Mouse (Mus musculus) adrenal gland, postnatal 14 days (tissue): ENCODE data around the gene Ptprt. TPM values are rescaled to one million over a fixed set of nuclear protein-coding genes. Genes with fewer than 3 reads are reported as not detected.

Experiments
- DNase-seq: peaks from one replicate; pipeline ENCODE4 v3.0.0; 2021; ENCODE audit warnings: mixed read lengths
- total RNA-seq: library from RNA; stranded (reverse); gene quantifications from 2 replicates; pipeline ENCODE4 v1.2.3, GENCODE M21; 2021

Gene Ptprt
- total RNA-seq, 1 experiment from 2014 or later = 0.89 TPM

DNA sequence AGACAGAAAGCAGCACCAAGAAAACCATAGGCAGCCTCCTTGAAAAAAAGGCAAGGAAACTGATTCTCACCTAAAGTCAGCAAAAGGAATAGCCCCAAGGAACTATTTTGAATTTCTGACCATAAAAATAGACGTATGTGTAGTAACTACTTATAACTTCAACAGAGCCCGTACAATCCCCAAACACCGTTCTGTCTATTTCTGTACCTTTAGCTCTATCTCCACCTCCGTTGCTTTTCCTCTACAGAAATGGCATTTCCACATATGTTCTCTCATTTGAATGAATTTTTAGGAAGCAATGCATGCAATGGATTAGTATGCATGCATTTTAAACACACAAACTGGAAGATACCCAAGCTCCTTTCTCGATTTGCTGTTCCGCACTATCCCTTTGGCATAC lies 715.5 kb downstream of the Ptprt start:
- DNase-seq = no peak

DNA sequence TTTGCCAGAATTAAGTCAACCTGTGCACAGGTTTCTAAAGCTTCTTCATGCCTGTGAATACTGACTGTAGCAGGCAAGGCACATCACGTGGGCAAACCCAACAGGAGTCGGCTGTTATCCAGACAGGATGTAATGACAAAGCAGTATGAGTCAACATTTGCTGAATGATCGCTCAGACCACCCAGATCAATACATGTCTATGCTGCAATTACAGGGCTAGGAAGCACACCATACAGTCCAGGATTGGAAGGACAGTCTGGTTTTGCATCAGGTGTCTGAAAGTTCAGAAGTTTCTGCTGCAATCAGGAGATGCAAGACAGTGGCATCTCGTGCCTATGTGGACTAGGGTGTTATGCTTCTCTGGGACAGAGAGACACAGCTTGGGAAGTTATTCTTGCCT lies 716.3 kb downstream of the Ptprt start:
- no peak for DNase-seq

DNA sequence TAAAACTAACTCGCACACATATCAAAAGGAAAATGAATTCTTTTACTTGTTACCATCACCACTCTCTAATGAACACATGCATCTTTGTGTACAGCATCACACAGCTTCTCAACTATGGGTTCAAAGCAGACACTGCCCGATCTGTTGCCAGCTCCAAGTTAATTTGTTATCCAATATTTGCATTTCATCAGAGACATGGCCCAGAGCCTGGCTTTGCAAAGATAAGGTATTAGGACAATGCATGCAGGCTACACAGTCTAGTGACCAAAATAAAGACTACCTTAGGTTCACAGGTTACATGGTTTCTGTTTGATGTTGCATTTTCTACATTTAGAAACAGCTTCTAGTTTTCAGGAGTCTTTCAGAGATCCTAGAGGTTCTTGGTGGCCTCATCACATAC lies 719.0 kb downstream of the Ptprt start:
- no peak for DNase-seq

DNA sequence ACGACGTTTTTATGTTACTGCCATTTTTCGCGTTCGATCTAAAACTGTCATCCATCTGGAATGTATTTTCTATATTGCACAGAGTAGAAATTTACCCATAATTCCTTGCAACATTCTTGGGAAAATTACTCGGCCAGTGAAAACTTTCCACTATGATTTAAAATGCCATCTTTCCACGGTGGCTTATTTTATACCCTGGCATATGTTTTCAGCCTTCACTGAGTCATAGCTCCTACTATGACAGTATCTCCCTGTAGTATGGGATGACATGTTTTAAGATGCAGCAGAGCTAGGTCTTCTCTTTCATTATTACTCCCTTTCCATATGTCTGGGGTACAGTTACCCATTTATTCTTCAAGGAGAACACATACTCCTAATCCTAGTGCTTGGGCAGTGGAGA lies 753.7 kb downstream of the Ptprt start:
- no peak for DNase-seq

DNA sequence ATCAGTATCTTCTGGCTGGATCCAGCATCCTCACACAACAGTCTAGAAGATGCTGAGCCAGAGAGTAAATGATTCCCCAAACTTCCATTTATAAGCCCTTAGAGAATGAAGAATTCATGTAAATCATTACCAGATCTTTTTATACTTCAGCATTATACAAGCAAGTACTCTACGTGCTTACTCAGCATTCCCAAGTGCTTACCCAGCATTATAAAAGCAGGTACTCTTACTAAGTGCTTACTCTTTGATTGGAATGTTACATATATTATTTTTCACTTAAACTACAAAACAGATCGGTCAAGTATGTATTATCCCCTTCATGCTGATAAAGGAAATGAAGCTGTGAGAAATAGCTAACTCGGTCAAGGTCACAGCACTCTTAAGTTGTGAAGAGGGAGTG lies 758.8 kb downstream of the Ptprt start:
- no peak for DNase-seq

DNA sequence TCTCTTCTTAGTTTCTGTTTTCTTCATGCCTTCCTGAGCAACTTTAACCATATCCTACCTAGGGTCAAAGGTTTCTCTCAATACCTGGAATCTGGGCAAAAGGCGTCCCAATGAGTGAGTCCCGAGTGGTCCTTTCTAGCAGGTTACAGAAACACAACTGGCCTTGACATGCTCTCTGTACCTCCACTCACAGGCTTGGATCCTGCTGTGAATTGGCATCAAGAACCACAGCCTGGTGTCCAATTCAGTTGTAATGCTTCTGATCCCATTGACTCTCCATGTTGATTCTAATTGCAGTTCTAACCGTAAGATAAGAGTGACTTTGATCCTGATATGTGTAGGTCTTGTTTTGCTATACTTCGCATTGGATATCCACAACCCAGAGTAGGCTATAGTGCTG lies 776.5 kb downstream of the Ptprt start:
- DNase-seq = no peak

DNA sequence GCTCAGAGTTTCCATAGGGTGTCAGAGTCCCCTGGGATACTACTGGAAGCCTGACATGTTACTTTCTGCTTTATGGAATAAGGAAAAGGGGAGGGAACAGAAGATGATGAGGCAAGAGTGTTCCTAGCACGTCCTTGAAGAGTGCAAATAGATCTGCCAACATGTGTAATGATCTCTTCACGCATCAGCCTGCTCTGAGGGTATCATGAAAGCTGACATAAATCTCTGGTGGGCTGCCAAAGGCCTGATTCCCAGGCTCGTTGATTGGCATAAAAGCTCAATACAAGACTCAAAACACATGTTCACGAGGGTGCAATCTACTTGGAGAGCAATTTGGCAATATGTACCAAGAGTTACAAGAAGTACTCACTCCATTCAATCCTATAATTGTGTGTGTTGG lies 778.4 kb downstream of the Ptprt start:
- no peak for DNase-seq

DNA sequence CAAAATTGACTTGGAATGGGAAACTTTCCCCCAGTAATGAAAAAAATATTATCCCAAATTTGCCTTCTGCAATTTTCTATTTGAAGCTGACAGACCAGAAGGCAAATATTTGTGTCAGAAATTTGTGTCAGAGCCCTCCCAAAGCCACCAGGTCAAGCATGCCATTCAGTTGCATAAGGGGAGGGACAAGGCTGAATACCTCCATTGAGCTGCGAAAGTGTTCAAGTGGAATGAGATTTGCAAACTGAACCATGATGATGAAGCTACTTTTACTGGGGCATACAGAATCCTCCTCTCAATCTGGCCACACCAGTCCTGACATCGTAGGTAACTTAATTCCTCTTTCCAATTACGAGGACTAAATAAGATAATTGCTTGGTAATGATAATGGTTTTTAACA lies 780.0 kb downstream of the Ptprt start:
- DNase-seq = no peak

DNA sequence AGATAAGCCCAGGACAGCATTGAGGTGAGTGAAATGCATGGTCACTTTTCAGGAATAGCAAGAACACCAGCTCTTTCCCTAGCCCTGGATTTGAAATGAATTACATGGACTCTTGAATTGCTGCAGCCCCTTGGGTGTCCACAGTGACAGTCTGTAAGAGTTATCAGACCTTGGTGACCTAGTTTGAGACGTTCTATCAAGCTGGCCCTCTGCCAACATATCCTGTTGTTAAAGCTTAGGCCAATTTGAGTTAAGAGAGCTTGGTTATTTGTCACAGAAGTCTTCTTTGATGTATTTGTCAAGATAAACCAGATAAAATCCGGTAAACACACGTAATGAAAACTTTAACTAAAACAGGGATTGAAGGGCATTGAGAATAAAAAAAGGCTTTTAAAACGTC lies 795.7 kb downstream of the Ptprt start:
- DNase-seq = peak; percentile 9

DNA sequence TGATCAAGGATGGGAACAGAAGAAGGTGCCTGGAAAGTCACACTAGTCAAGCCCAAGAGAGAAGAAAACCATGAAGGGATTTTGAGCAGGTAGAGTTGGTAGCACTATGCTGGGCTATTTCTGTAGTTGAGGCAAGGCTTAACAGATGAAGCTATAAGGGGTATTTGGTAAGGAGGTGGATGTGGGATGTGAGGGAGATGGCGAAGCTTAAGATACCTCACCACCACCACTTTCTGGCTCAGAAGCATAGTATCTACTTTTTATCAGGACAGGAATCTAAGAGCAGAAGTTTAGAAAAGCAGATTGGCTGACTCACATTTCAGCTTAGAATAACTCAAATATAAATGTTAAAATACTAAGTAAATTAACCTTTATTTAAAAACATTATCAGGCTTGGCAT lies 802.1 kb downstream of the Ptprt start:
- DNase-seq = no peak

DNA sequence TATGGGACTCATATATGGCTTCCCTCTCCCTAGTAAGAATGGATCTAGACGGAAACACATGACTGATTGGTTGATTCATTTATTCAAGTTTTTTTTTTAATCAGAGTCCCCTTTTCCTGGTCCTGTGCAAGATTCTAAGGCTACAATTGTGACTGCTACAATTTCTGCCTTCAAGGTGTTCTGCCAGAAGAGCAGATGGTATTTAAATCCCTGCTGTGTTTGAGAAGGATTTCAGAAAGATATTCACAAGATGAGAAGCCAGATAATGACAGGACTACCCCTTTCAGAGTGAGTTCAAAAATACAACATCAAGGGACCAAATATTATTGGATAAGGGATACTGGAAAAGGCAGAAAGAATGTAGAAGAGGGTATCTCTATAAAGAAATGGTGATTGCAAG lies 802.6 kb downstream of the Ptprt start:
- no peak for DNase-seq

DNA sequence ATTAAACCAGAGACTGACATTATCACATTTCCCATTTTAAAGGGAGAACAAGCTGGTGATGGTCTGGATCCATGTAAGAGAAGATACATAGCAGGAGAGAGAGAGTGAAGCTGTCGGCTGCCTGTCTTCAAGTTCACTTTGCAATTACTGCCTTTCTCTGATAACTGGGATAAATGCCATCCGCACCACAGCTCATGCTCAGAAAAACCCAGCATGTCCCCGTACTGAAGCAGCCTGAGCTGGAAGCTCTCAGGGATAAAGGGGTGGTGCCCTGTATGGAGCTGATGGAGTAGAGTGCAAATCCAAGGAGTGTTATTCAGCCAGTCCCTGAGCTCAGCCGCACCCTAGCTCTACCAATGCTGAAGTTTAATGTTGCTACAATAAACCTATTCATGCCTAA lies 825.9 kb downstream of the Ptprt start:
- no peak for DNase-seq

DNA sequence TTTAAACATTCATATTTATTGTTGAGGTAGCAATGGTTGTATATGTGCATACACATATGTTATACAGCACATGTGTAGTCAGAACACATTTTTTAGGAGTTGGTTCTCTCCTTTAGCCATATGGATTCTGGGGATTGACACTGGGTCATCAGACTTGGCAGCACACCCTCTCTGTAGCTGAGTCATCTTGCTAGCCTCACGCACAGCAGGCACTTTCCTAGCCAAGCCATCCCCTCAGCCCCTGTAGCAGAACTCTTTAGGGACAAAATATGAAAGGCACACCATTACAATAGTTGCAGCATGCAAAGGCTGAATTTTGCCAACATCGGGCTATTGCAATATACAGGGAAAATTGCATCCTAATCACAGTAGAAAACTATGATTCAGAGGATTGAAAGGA lies 827.1 kb downstream of the Ptprt start:
- DNase-seq = no peak

DNA sequence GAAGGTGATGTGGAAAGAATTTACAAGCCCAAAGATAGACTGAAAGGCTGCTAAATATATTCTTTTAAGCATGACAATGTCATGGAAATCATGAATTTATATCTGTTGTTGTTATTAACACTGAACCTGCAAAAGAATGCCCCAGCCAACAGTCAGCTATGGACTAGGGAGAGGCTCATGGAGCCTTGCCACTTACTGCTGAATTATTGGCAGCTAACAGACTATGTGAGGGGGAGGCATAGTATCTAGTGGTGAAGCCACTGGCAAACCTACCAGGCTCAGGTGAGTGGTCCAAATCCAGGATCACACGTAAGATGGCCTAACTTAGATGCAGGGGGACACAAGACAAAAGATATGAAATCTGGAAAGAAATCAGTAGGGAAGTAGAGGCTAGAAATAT lies 847.6 kb downstream of the Ptprt start:
- no peak for DNase-seq

DNA sequence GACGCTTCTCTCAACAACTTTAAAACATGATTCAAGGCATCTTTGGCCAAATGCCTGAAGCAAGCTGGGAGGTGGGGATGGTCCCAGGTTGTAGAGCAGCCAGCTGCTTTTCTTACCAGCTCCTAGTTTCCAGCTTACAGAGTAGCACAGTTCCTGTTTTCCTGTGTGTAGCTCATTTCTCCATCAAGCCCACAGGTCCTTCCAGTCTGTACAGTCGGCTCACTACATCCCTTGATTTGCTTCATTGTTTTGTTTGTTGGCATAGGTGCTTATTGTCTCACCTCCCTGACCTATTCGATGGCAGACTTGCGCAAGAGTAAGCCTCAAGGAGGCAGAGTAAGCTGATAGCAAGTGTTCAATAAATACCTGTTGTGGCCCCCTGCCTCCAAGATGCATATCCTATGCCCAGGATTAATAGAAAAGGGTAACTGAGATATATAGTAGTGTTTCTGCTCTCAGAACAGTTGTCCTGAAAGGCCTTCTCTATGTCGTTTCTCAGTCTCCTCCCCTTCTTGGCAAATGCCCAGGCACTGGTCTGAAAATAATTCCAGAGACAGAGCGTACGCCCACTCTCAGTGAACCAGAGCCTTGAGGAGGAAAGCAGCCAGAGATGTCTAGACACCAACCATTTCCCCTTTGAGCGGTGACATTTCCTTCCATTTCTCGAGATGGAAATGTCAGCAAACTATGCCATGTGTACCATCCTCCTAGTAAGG lies 852.7 kb downstream of the Ptprt start:
- DNase-seq = peak; percentile 12

DNA sequence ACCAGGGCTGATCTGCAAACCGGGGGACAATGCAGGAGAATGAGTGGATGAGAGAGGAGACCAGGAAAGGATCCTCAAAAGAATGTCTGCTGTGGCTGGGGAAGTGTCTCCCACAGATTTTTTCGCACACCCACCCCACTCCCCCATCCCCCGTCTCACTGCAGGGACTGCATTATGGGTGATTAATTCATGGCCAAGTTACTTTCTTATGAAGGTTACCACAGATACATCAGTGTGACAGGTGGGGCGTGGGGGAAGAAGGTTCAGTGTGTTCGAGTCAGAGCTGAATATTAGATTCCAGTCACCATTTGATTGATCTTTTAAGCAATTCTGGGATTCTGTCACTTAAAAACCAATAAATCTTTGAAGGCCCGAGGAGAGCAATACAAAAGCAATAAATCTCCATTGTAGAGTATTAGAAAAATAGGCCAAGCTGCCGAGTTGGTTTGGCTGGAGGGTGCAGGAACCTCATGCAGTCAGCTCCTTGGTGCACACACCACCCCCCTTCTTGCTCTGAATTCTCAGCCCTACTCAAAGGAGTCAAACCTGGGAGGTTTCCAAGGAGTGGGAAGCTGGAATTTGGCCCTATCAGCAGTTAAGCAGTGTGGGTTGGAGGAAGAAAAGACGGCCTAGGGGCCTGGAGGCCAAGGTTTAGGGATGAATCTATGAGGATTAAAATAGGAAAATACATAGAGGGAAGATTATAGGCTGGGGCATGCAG lies 854.5 kb downstream of the Ptprt start:
- no peak for DNase-seq

DNA sequence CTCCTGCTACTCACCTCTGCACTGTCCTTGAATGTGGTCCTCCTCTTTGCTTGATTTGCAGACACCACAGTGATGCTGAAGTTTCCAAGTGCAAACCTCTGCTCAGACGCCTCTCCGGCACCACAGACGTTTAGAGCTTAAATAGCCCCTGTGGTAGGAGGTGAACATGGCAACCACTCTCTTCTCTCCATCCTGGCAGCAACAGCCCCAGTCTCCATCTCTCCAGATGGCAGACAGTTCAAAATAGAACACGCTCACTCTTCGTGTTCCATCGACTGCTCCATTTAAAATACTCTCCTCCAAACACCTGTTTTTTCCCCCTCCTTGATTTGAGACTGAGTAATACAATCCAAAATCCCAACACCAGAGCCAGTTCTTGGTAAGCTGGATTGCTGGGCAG lies 861.0 kb downstream of the Ptprt start:
- no peak for DNase-seq

DNA sequence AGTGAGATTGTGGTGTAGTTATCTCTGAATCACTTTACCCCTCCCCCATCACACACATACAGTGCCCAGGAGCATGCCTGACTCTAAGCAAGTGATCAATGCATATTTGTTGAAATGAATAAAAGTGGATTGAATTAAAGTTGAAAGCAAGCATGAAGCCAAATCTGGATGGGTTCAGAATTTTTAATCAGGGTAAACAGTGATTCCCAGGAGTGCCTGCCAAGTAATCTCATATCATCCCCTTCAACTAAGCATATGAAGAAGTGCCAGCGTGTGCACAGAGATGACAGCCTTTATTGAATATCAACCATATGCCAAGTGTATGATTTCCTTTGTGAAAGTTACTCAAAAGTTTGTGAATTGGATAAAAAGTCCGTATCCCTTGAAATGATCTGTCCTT lies 893.4 kb downstream of the Ptprt start:
- DNase-seq = no peak

DNA sequence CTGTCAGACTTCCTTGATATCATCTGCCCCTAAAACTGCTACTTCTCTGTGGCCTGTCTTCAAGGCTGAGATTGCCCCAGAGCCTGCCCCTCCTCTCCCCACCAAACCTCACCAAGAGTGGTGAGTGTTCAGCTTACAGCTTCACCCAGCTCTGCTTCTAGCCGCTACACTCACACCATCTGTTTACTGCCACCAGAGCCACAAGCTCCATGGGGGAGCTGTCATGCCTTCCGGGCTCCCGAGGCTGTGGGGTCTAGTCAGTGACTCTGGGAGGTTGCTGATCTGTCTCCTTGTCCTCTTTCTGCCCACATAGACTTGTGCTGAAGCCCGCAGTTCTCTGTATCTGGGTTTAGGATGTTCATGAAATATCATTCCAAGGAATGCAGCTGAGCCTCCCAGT lies 947.9 kb downstream of the Ptprt start:
- DNase-seq = no peak

DNA sequence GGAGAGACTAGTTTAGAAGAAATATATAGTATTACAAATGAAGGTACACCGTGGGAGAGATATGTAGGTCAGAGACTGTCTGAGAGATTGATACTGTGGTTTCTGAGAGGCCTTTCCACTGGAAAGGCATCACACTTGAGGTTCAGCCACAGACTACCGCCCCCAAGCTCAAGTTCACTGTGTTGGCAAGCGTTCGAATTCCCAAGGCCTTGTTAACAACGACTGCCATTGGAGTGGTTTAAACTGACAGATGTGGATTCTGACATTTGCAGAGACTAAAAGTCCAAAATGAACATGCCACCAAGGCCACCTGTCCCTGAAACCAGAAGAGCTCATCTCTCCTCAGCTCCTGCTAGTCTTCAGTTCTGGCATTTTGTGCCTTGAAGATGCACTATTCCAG lies 951.6 kb downstream of the Ptprt start:
- peak; percentile 62 for DNase-seq

DNA sequence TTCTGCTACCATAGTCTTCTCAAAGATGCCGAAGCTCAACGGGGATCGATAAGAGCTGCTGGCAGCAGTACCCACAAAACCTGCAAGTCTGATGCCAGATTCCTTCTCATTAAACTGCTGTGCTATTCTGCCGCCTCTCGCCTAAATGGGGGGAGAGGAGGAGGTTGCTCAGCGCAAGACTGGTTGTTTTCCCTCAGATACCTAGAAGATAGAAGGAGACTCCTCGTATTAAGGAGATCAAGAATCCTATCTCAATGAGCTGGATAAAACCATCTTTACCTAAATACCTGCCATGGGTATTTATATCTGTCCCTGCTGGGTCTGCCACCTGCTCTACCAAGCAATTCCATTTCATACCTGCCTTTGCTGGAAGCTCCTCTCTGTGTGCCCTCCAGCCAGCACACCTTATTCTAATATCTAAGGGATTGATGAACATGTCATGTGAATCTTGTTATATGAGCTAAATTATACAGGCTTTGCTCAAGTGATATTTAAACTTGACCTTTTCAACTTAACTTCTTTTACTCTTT lies 954.5 kb downstream of the Ptprt start:
- DNase-seq = no peak

DNA sequence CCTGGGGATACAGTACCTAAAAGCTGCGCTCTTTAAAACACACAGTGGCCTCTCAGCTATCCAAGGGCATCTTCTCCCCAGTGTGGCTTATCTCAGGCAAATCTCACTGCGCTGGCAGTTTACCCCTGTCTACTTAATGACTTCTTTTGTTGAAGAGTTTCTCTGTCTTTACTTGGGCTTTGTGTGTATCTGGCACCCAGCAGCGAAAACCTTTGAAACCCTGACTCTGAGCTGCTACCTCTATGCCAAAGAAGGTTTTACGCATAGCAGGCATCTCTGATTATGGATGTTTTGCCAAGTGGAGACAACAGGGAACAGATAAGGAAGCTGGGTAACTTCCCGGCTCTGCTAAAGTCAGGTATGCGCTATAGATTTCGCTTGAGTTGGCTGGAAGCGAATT lies 956.1 kb downstream of the Ptprt start:
- DNase-seq = peak; percentile 11

DNA sequence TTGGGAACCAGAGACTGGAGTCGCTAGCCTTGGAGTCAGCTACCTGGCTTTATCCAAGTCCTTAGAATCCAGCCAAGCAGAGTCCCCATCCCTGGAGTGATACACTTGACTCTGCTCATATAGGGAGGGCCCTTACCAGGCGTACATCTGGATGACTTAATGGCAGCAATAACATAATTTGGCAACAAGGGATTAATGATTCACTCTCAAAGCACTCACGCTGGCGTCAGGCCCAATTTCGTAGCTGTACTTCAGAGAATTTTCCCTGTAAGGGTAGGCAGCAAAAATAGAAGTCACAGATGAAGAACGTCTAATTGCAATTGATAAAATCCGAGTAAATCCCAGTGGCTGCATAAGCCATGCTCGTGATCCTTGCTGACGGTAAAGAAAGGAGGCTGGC lies 956.5 kb downstream of the Ptprt start:
- DNase-seq = peak; percentile 80

DNA sequence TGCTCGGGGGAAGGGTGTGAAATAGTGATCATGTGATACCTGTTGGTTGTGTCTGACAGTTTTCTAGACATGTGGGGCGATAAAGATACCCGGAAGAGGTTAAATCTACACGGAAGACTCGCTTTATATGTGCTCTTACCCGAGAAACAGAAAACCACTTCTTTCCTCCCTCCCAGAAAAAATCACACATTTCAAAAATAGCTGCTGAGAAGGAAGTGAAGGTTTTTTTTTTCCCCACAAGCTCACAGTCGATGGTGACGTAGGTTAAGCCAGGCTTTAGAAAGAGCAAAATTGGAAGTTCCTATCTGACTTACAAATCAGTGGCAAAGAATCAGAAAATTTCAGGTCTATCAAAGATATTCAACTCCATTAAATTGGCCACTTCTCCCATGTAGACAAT lies 965.1 kb downstream of the Ptprt start:
- DNase-seq = no peak
